Mouse (Mus musculus) neural tube, embryonic 15.5 days (tissue): ENCODE measurements around the gene Hapln3. TPM values are rescaled to one million over a fixed set of nuclear protein-coding genes. Genes with fewer than 3 reads are reported as not detected.
A peak's percentile ranks its signal among the peaks of the same experiment; 100 is the strongest.

ENCODE experiments used
- ATAC-seq: fragments of 200-750 bp; cut with Nextera tagmentation; 2 replicates; pipeline ENCODE4 v1.8.0; 2017; ENCODE audit warnings: mild to moderate bottlenecking, moderate TSS enrichment, moderate library complexity; ENCODE audit not compliant: low FRiP score
- H3K27ac ChIP-seq: fragments of 300-500 bp; sonication (generic); replicated peaks from 2 replicates; pipeline ENCODE4 v1.5.1; 2015; ENCODE audit warnings: mild to moderate bottlenecking, inconsistent platforms
- H3K27me3 ChIP-seq: fragments of 300-500 bp; sonication (generic); replicated peaks from 2 replicates; pipeline ENCODE4 v1.6.1; 2015; ENCODE audit warnings: inconsistent platforms
- H3K36me3 ChIP-seq: fragments of 300-500 bp; sonication (generic); 2 replicates; pipeline ENCODE4 v1.6.1; 2015; ENCODE audit warnings: inconsistent platforms
- H3K4me1 ChIP-seq: fragments of 300-500 bp; sonication (generic); 2 replicates; pipeline ENCODE4 v1.6.1; 2015; ENCODE audit warnings: inconsistent platforms
- H3K4me2 ChIP-seq: fragments of 300-500 bp; sonication (generic); 2 replicates; pipeline ENCODE4 v1.6.1; 2015; ENCODE audit warnings: inconsistent platforms, mild to moderate bottlenecking, moderate library complexity
- H3K4me3 ChIP-seq: fragments of 300-500 bp; sonication (generic); replicated peaks from 2 replicates; pipeline ENCODE4 v1.5.1; 2015; ENCODE audit warnings: mild to moderate bottlenecking, inconsistent platforms
- H3K9ac ChIP-seq: fragments of 300-500 bp; sonication (generic); replicated peaks from 2 replicates; pipeline ENCODE4 v1.6.1; 2015; ENCODE audit warnings: mild to moderate bottlenecking, inconsistent platforms
- H3K9me3 ChIP-seq: fragments of 300-500 bp; sonication (generic); replicated peaks from 2 replicates; pipeline ENCODE4 v1.6.1; 2016; ENCODE audit warnings: inconsistent platforms
- WGBS: fragments of 180-500 bp; shearing (Covaris S2); methylation state at CpG from one replicate; pipeline ENCODE4 v1.1.7; 2015; ENCODE audit warnings: mixed read lengths; 5-methylcytosine and 5-hydroxymethylcytosine counted together
- polyA plus RNA-seq: library from polyadenylated mRNA; unstranded; fragments of >200 nt; fragmentation: Nextera tagmentation; extraction: Ambion mirVana; gene quantifications from 2 replicates; pipeline ENCODE4 v1.2.1, GENCODE M21; 2015

The Hapln3 gene
- polyA plus RNA-seq, 1 experiment from 2014 or later = 2.5 TPM

GRCm38 (mm10) chr7:79139891-79140591 is 9.2 kb upstream of the Hapln3 start:
- ATAC-seq = no peak
- no peaks in the 10 kb centered on the region for H3K36me3 ChIP-seq
- H3K27me3 ChIP-seq = no peaks in the 10 kb centered on the region
- no peak overlapping the region for H3K9ac ChIP-seq
- H3K4me3 ChIP-seq = no peak overlapping the region
- no peak overlapping the region for H3K4me2 ChIP-seq
- H3K9me3 ChIP-seq = no peaks in the 10 kb centered on the region
- 58% methylated on average over 4 of the region's 4 CpGs for WGBS
- H3K27ac ChIP-seq = no peak overlapping the region
- H3K4me1 ChIP-seq = no peaks in the 10 kb centered on the region; the same call in 1 of the 2 replicates

GRCm38 (mm10) chr7:79139328-79139824 is 8.6 kb upstream of the Hapln3 start:
- WGBS = 59% methylated on average over 6 of the region's 6 CpGs
- Histone ChIP-seq H3K9me3 (no peaks in the 10 kb centered on the region), H3K36me3 (no peaks in the 10 kb centered on the region), H3K4me3 (no peak overlapping the region), H3K9ac (no peak overlapping the region), H3K27me3 (no peaks in the 10 kb centered on the region), H3K27ac (no peak overlapping the region), H3K4me1 (no peaks in the 10 kb centered on the region; the same call in 1 of the 2 replicates), H3K4me2 (no peak overlapping the region)
- ATAC-seq = no peak

DNA sequence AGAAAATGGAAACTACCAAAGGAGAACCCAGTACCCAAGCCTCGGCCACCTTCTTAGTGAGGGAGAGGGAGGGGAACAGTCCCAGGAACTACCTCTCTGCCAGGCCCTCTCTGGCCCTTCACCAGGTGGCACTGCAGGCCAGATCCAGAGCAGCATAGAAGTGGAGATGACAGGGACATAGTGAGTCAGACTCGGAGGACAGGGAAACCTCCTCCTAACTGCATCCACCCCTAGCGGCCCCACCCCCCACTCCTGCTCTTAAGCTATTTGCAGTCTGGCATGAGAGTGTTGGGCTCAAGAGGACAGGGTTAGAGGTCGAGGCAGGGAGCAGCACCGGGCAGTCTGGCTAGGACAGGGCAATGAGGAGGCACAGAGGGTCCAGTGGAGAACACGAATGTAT is 2.6 kb upstream of the Hapln3 start:
- Histone ChIP-seq H3K27me3 (peaks cover 5% of the 10 kb centered on the region; the same call in 1 of the 2 replicates), H3K9me3 (no peaks in the 10 kb centered on the region), H3K4me1 (peaks cover 17% of the 10 kb centered on the region), H3K9ac (no peak overlapping the region), H3K36me3 (no peaks in the 10 kb centered on the region), H3K27ac (no peak overlapping the region), H3K4me2 (no peak overlapping the region), H3K4me3 (no peak overlapping the region)
- WGBS = 53% methylated on average over 6 of the region's 6 CpGs
- ATAC-seq = no peak

GRCm38 (mm10) chr7:79130385-79130784 is 433 bp downstream of the Hapln3 start:
- Histone ChIP-seq H3K27ac (no peak overlapping the region), H3K36me3 (no peaks in the 10 kb centered on the region), H3K9me3 (no peaks in the 10 kb centered on the region), H3K9ac (peak overlapping the region; percentile 24; the same call in 1 of the 2 replicates), H3K4me3 (peak overlapping the region; percentile 25), H3K27me3 (peaks cover 5% of the 10 kb centered on the region; the same call in 1 of the 2 replicates), H3K4me2 (peak overlapping the region; percentile 55), H3K4me1 (peaks cover 17% of the 10 kb centered on the region)
- ATAC-seq = 0 out of 2 replicates have a peak, but pooled peaks have one; percentile 29
- WGBS = 17% methylated on average over 13 of the region's 13 CpGs

- Histone ChIP-seq H3K27me3 (peaks cover 5% of the 10 kb centered on the region; the same call in 1 of the 2 replicates), H3K4me3 (peak overlapping the region; percentile 25), H3K9me3 (no peaks in the 10 kb centered on the region), H3K36me3 (no peaks in the 10 kb centered on the region), H3K4me1 (peaks cover 17% of the 10 kb centered on the region), H3K27ac (no peak overlapping the region), H3K9ac (0 out of 2 replicates have a peak overlapping the region, but pooled peaks have one; percentile 24), H3K4me2 (peak overlapping the region; percentile 55)
- WGBS = 19% methylated on average over 8 of the region's 8 CpGs
- no peak for ATAC-seq
These were observed 935 bp downstream of the Hapln3 start for GRCm38 (mm10) chr7:79129883-79130282.

- H3K36me3 ChIP-seq = no peaks in the 10 kb centered on the region
- no peak overlapping the region for H3K9ac ChIP-seq
- no peak for ATAC-seq
- 75% methylated on average over 5 of the region's 5 CpGs for WGBS
- H3K4me3 ChIP-seq = no peak overlapping the region
- H3K4me1 ChIP-seq = no peaks in the 10 kb centered on the region
- no peak overlapping the region for H3K27ac ChIP-seq
- H3K4me2 ChIP-seq = no peak overlapping the region
- H3K27me3 ChIP-seq = no peaks in the 10 kb centered on the region
- no peaks in the 10 kb centered on the region for H3K9me3 ChIP-seq
These were observed 7.4 kb downstream of the Hapln3 start for GRCm38 (mm10) chr7:79123465-79123864.

DNA sequence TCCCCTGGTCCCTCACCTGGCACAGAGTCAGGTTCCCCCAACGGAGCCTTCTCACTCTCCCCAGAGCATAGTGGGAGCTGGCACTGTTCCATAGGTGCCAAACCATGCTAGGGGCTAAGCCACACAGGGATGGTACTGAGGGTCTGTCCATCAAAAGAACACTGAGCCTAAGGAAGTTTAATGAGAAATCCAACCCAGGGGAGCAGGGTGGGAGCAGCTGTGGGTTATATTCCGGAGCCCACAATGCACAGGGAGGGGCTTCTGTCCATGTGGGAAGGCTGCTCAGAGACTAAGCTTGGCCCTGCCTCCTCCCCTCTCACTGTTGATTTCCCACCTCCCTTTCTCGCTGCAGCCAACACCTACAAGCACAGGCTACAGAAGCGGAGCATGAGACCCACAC is 17.0 kb downstream of the Hapln3 start:
- Histone ChIP-seq H3K4me2 (no peak overlapping the region), H3K4me1 (0 out of 2 replicates have a peak, but pooled peaks cover 2% of the 10 kb centered on the region), H3K4me3 (no peak overlapping the region), H3K9ac (no peak overlapping the region), H3K36me3 (no peaks in the 10 kb centered on the region), H3K27ac (no peak overlapping the region), H3K27me3 (no peaks in the 10 kb centered on the region), H3K9me3 (no peaks in the 10 kb centered on the region)
- WGBS = 39% methylated on average over 4 of the region's 4 CpGs
- ATAC-seq = no peak

DNA sequence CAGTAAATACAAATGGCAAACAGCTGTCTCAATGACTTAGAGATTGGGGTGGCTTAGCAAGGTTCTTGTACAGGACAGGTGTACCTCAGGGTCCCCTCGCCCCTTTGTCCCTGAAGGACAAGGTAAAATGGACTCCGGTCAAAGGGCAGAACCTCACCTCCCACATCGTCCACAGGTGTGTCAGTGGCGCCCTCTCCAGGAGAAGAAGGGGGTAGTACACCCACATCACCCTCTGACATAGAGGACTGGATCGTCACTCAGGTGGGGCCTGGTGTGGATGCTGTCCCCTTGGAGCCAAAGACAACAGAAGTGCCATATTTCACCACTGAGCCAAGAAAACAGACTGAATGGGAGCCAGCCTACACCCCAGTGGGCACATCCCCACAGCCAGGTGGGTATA is 34.3 kb downstream of the Hapln3 start:
- Histone ChIP-seq H3K27me3 (no peaks in the 10 kb centered on the region), H3K4me3 (no peak overlapping the region), H3K4me2 (no peak overlapping the region), H3K27ac (no peak overlapping the region), H3K9me3 (no peaks in the 10 kb centered on the region), H3K4me1 (no peaks in the 10 kb centered on the region), H3K9ac (no peak overlapping the region), H3K36me3 (no peaks in the 10 kb centered on the region)
- no peak for ATAC-seq
- 69% methylated on average over 5 of the region's 5 CpGs for WGBS

- Histone ChIP-seq H3K27me3 (no peaks in the 10 kb centered on the region), H3K36me3 (no peaks in the 10 kb centered on the region), H3K9ac (no peak overlapping the region), H3K4me1 (no peaks in the 10 kb centered on the region), H3K4me3 (no peak overlapping the region), H3K27ac (no peak overlapping the region), H3K9me3 (no peaks in the 10 kb centered on the region), H3K4me2 (no peak overlapping the region)
- no peak for ATAC-seq
- WGBS = 74% methylated on average over 4 of the region's 4 CpGs
These were observed 41.7 kb downstream of the Hapln3 start for GRCm38 (mm10) chr7:79089111-79089510.

DNA sequence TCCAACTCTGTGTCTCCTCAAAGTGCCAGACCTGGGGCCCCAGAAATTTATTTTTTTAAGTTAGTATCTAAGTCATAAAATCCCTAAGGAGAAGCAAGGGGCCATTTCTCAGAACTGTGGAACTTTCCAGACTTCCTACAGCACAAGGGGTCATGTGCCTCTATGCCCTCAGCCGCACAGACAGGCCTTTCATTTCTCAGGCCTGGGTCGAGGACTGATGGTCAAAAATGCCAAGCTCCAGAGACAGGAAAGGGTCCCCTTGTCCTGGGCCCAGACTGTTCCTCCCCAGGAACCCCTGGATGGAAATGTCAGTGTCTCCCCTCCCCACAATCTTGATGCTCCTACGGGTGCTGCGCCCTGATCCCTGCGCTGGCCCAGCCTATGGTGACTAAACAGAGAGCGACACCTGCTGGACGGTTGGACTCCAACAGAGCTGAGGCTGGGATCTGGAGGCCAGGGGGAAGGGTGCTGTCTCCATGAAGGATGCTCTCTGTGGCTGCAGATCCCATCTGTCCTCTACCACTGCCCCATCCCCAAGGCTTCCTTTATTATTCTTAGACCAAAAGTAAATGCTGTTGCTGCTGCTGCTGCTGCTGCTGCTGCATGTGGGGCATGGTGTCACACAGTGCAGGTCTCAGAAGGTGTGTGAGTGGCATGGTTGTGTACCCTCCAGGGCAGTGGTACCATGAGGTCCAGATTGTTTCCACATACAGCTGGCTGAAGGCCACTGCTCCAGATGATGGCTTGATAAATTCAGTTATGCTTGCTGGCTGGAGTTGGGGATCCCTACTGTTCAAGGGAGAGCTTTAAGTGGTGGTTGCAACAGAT is 50.0 kb downstream of the Hapln3 start:
- no peak overlapping the region for H3K4me3 ChIP-seq
- no peak overlapping the region for H3K27ac ChIP-seq
- WGBS = 19% methylated on average over 7 of the region's 7 CpGs
- H3K9me3 ChIP-seq = no peaks in the 10 kb centered on the region
- H3K36me3 ChIP-seq = no peaks in the 10 kb centered on the region
- peak; percentile 66; the same call in 1 of the 2 replicates for ATAC-seq
- no peak overlapping the region for H3K9ac ChIP-seq
- H3K27me3 ChIP-seq = no peaks in the 10 kb centered on the region
- 0 out of 2 replicates have a peak, but pooled peaks cover 2% of the 10 kb centered on the region for H3K4me1 ChIP-seq
- no peak overlapping the region for H3K4me2 ChIP-seq

DNA sequence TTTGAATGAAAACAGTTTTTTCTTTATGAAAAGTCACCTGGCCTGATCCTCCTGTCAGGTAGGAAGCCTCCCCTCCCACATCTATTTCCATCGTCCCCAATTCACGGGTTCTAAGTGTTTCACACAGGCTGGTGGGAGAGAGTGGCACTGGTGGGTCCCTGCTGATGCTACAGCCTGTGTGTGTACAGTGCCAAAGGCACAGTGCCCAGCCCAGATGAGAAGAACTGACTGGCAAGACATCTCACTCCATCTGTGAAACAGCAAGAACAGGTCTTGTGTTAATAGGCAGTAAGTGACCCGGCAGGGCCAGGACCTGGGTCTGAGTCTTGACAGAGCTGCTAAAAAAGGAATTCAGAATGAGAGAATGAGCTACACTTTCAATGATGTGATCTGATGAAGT is 51.6 kb downstream of the Hapln3 start:
- Histone ChIP-seq H3K36me3 (no peaks in the 10 kb centered on the region), H3K4me2 (no peak overlapping the region), H3K9ac (no peak overlapping the region), H3K27ac (no peak overlapping the region), H3K4me1 (0 out of 2 replicates have a peak, but pooled peaks cover 2% of the 10 kb centered on the region), H3K9me3 (no peaks in the 10 kb centered on the region), H3K4me3 (no peak overlapping the region), H3K27me3 (no peaks in the 10 kb centered on the region)
- 67% methylated on average over 3 of the region's 3 CpGs for WGBS
- no peak for ATAC-seq
